Mouse (Mus musculus) embryonic facial prominence, embryonic 11.5 days (tissue): ENCODE data around the gene Sh3kbp1. TPM values are rescaled to one million over a fixed set of nuclear protein-coding genes. Genes with fewer than 3 reads are reported as not detected.

Experiments used
- ATAC-seq: fragments of 200-750 bp; cut with Nextera tagmentation; replicated peaks from 2 replicates; pipeline ENCODE4 v1.8.0; 2017; ENCODE audit warnings: low read depth; ENCODE audit not compliant: insufficient number of reproducible peaks, low FRiP score, low TSS enrichment
- DNase-seq: peaks from one replicate; pipeline ENCODE4 v3.0.0-alpha.2; 2015; ENCODE audit warnings: low spot score
- H3K27ac ChIP-seq: fragments of 300-500 bp; sonication (generic); replicated peaks from 2 replicates; pipeline ENCODE4 v1.5.1; 2014; ENCODE audit warnings: mild to moderate bottlenecking, low read depth, low read length, control low read depth
- H3K27me3 ChIP-seq: fragments of 300-500 bp; sonication (generic); 2 replicates; pipeline ENCODE4 v1.6.1; 2014; ENCODE audit warnings: mild to moderate bottlenecking, low read length, moderate library complexity, mixed read lengths; ENCODE audit not compliant: control insufficient read depth, insufficient read depth
- H3K36me3 ChIP-seq: fragments of 300-500 bp; sonication (generic); replicated peaks from 2 replicates; pipeline ENCODE4 v1.6.1; 2014; ENCODE audit warnings: low read depth, mild to moderate bottlenecking, low read length, moderate library complexity, mixed read lengths; ENCODE audit not compliant: control insufficient read depth, insufficient read depth
- H3K4me1 ChIP-seq: fragments of 300-500 bp; sonication (generic); 2 replicates; pipeline ENCODE4 v1.6.1; 2014; ENCODE audit warnings: low read length, mixed read lengths; ENCODE audit not compliant: control insufficient read depth, insufficient read depth
- H3K4me2 ChIP-seq: fragments of 300-500 bp; sonication (generic); 2 replicates; pipeline ENCODE4 v1.6.1; 2014; ENCODE audit warnings: low read depth, mild to moderate bottlenecking, control low read depth, low read length, moderate library complexity
- H3K4me3 ChIP-seq: fragments of 300-500 bp; sonication (generic); 2 replicates; pipeline ENCODE4 v1.5.1; 2014; ENCODE audit warnings: low read depth, low read length, control low read depth
- H3K9ac ChIP-seq: fragments of 300-500 bp; sonication (generic); replicated peaks from 2 replicates; pipeline ENCODE4 v1.6.1; 2014; ENCODE audit warnings: mild to moderate bottlenecking, control low read depth, low read length
- H3K9me3 ChIP-seq: fragments of 300-500 bp; sonication (generic); replicated peaks from 2 replicates; pipeline ENCODE4 v1.6.1; 2016; ENCODE audit warnings: mild to moderate bottlenecking, low read length, inconsistent platforms, mixed read lengths; ENCODE audit not compliant: control insufficient read depth
- WGBS: fragments of 180-500 bp; shearing (Covaris S2); extraction: QIAGEN DNeasy Blood & Tissue Kit; methylation state at CpG from one replicate; pipeline ENCODE4 v1.1.7; 2014; 5-methylcytosine and 5-hydroxymethylcytosine counted together
- polyA plus RNA-seq: library from polyadenylated mRNA; unstranded; fragments of >200 nt; fragmentation: Nextera tagmentation; extraction: Ambion mirVana; gene quantifications from 2 replicates; pipeline ENCODE4 v1.2.1, GENCODE M21; 2014

Gene Sh3kbp1
- polyA plus RNA-seq, 1 experiment from 2014 or later = 36.0 TPM

- Histone ChIP-seq H3K27me3 (no peaks in the 10 kb centered on the region), H3K9ac (no peak overlapping the region), H3K9me3 (no peaks in the 10 kb centered on the region), H3K4me3 (no peak overlapping the region), H3K4me1 (no peaks in the 10 kb centered on the region), H3K27ac (no peak overlapping the region), H3K36me3 (no peaks in the 10 kb centered on the region), H3K4me2 (no peak overlapping the region)
- DNase-seq (no peak), ATAC-seq (no peak)
- 72% methylated on average over 3 of the region's 3 CpGs for WGBS
These were observed 104.3 kb downstream of the Sh3kbp1 start for GRCm38 (mm10) chrX:159731421-159731820.

GRCm38 (mm10) chrX:159732845-159733244 is 105.8 kb downstream of the Sh3kbp1 start:
- 85% methylated on average over 3 of the region's 3 CpGs for WGBS
- H3K27ac ChIP-seq = no peak overlapping the region
- H3K4me1 ChIP-seq = no peaks in the 10 kb centered on the region
- no peak overlapping the region for H3K9ac ChIP-seq
- no peaks in the 10 kb centered on the region for H3K27me3 ChIP-seq
- H3K9me3 ChIP-seq = no peaks in the 10 kb centered on the region
- no peak for DNase-seq
- no peak overlapping the region for H3K4me2 ChIP-seq
- ATAC-seq = no peak
- no peaks in the 10 kb centered on the region for H3K36me3 ChIP-seq
- H3K4me3 ChIP-seq = no peak overlapping the region

- no peak for DNase-seq
- Histone ChIP-seq H3K4me2 (no peak overlapping the region), H3K27me3 (no peaks in the 10 kb centered on the region)
These were observed 106.9 kb downstream of the Sh3kbp1 start for GRCm38 (mm10) chrX:159733948-159734347.

GRCm38 (mm10) chrX:159735513-159736099 is 108.5 kb downstream of the Sh3kbp1 start:
- H3K27me3 ChIP-seq = no peaks in the 10 kb centered on the region
- no peaks in the 10 kb centered on the region for H3K9me3 ChIP-seq
- DNase-seq (no peak), ATAC-seq (no peak)
- no peaks in the 10 kb centered on the region for H3K4me1 ChIP-seq
- no peak overlapping the region for H3K27ac ChIP-seq
- no peaks in the 10 kb centered on the region for H3K36me3 ChIP-seq
- no peak overlapping the region for H3K9ac ChIP-seq
- no peak overlapping the region for H3K4me3 ChIP-seq
- 59% methylated on average over 6 of the region's 6 CpGs for WGBS
- H3K4me2 ChIP-seq = no peak overlapping the region

More at GRCm38 (mm10) chrX:159733948-159734347, 106.9 kb downstream of the Sh3kbp1 start:
- Histone ChIP-seq H3K4me3 (no peak overlapping the region), H3K9ac (no peak overlapping the region), H3K9me3 (no peaks in the 10 kb centered on the region), H3K4me1 (no peaks in the 10 kb centered on the region), H3K27ac (no peak overlapping the region), H3K36me3 (no peaks in the 10 kb centered on the region)
- 70% methylated on average over 2 of the region's 2 CpGs for WGBS
- ATAC-seq = no peak

GRCm38 (mm10) chrX:159737344-159737743 is 110.3 kb downstream of the Sh3kbp1 start:
- Histone ChIP-seq H3K4me1 (no peaks in the 10 kb centered on the region), H3K4me3 (no peak overlapping the region), H3K27me3 (no peaks in the 10 kb centered on the region), H3K4me2 (no peak overlapping the region), H3K9me3 (no peaks in the 10 kb centered on the region), H3K27ac (no peak overlapping the region), H3K36me3 (no peaks in the 10 kb centered on the region), H3K9ac (no peak overlapping the region)
- DNase-seq = no peak
- ATAC-seq = no peak
- WGBS = 71% methylated on average over 1 of the region's 1 CpGs

- Histone ChIP-seq H3K4me2 (no peak overlapping the region), H3K9ac (no peak overlapping the region), H3K27ac (no peak overlapping the region), H3K4me1 (no peaks in the 10 kb centered on the region), H3K4me3 (no peak overlapping the region), H3K27me3 (no peaks in the 10 kb centered on the region), H3K36me3 (no peaks in the 10 kb centered on the region), H3K9me3 (no peaks in the 10 kb centered on the region)
- ATAC-seq = no peak
- WGBS = 85% methylated on average over 5 of the region's 5 CpGs
- no peak for DNase-seq
These were observed 117.0 kb downstream of the Sh3kbp1 start for GRCm38 (mm10) chrX:159744035-159744434.

GRCm38 (mm10) chrX:159744620-159745019 is 117.5 kb downstream of the Sh3kbp1 start:
- H3K9ac ChIP-seq = no peak overlapping the region
- ATAC-seq (no peak), DNase-seq (no peak)
- 51% methylated on average over 3 of the region's 3 CpGs for WGBS
- H3K27me3 ChIP-seq = no peaks in the 10 kb centered on the region
- no peaks in the 10 kb centered on the region for H3K36me3 ChIP-seq
- H3K4me3 ChIP-seq = no peak overlapping the region
- no peaks in the 10 kb centered on the region for H3K4me1 ChIP-seq
- no peak overlapping the region for H3K27ac ChIP-seq
- no peak overlapping the region for H3K4me2 ChIP-seq
- H3K9me3 ChIP-seq = no peaks in the 10 kb centered on the region

GRCm38 (mm10) chrX:159751834-159752233 is 124.8 kb downstream of the Sh3kbp1 start:
- no peaks in the 10 kb centered on the region for H3K27me3 ChIP-seq
- no peak overlapping the region for H3K9ac ChIP-seq
- no peaks in the 10 kb centered on the region for H3K36me3 ChIP-seq
- H3K4me1 ChIP-seq = no peaks in the 10 kb centered on the region
- no peak for ATAC-seq
- no peak overlapping the region for H3K4me3 ChIP-seq
- H3K9me3 ChIP-seq = no peaks in the 10 kb centered on the region
- 92% methylated on average over 1 of the region's 1 CpGs for WGBS
- no peak overlapping the region for H3K27ac ChIP-seq
- no peak overlapping the region for H3K4me2 ChIP-seq
- peak; percentile 34 for DNase-seq
